Mouse (Mus musculus): Measurements from ENCODE around the gene Sco2.

DNA sequence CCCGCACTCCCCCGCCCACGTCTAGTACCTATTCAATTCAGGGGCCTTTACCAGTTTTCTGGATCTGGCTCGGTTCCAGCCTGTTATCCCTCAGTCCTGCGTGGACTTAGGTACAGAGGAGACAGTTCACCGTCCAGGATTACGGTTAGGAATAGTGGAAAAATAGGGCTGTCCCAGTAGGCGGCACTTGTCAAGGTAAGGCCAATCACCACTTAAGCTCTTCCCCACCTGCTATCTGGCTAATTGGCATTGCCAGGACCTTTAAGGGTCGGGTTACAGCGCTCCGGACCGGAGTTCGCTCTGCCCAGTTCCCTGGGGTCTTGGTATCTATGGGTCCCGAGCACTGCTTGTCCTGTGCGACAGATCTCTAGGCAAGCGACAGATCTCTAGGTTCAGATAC, 3.3 kb upstream of the Sco2 start, which contains the start of gene Tymp:
- no peak for TF ChIP-seq CTCF (IDR thresholded peaks at IDR 0.05; ENCODE audit: insufficient read depth, low read depth, low read length)
- TF ChIP-seq POLR2A (IDR thresholded peaks at IDR 0.05; ENCODE audit: insufficient read depth, low read depth, low read length) = no peak

All from olfactory bulb, adult 2 months (tissue).